8 mouse cellular contexts compared by ENCODE assay signal in genomic region chr7:27654607-27655276, GRCm38 (mm10). TPM values are rescaled to one million over a fixed set of nuclear protein-coding genes. Genes with fewer than 3 reads are reported as not detected.
DNase-seq lines count a peak whose midpoint lies in the region; ATAC-seq and TF ChIP-seq lines count a peak whose summit lies in the region.

No protein-coding gene starts in this region.

- peak; percentile 54 for TF ChIP-seq CTCF in ES-Bruce4 (IDR thresholded peaks at IDR 0.05; ENCODE audit: low read depth, low read length)
- TF ChIP-seq CTCF in small intestine, adult 2 months (IDR thresholded peaks at IDR 0.05; ENCODE audit: extremely low read depth, insufficient read length, insufficient replicate concordance, low read depth, low read length): peak; percentile 69; the same call in 1 of the 2 replicates

- TF ChIP-seq POLR2A in ES-Bruce4 (IDR thresholded peaks at IDR 0.05; ENCODE audit: insufficient read depth, low read length): no peak
- TF ChIP-seq POLR2A in small intestine, adult 2 months (IDR thresholded peaks at IDR 0.05; ENCODE audit: low read depth, low read length): no peak

- H3K9me3 ChIP-seq in ES-Bruce4 (replicated peaks; ENCODE audit: control insufficient read depth, insufficient read depth, low read length, poor library complexity, severe bottlenecking): no peaks in the 10 kb centered on the region

- H3K27me3 ChIP-seq in ES-Bruce4 (ENCODE audit: control insufficient read depth, insufficient read depth, low read length, poor library complexity, severe bottlenecking): 0 out of 2 replicates have a peak, but pooled peaks cover 3% of the 10 kb centered on the region
- peaks cover 22% of the 10 kb centered on the region for H3K27me3 ChIP-seq in small intestine, adult 2 months (ENCODE audit: control insufficient read depth, insufficient read depth, low read length)

- no peak for TF ChIP-seq EP300 in ES-Bruce4 (IDR thresholded peaks at IDR 0.05; ENCODE audit: insufficient read depth, low read depth, low read length)

- WGBS in small intestine, adult 2 months: 58% methylated on average over 20 of the region's 20 CpGs

- no peak overlapping the region for H3K9ac ChIP-seq in ES-Bruce4 (ENCODE audit: low read depth, poor library complexity, severe bottlenecking)

- 0 out of 2 replicates have a peak, but pooled peaks have one; percentile 63 for ATAC-seq in erythroblast, adult 5-6 weeks (replicated peaks; ENCODE audit: low FRiP score, poor library complexity, severe bottlenecking)

- no peaks in the 10 kb centered on the region for H3K36me3 ChIP-seq in ES-Bruce4 (ENCODE audit: control insufficient read depth, insufficient read depth, low read length, poor library complexity, severe bottlenecking)
- no peaks in the 10 kb centered on the region for H3K36me3 ChIP-seq in small intestine, adult 2 months (ENCODE audit: control insufficient read depth, insufficient read depth, low read length)

- peak; percentile 29 for DNase-seq in adrenal gland, adult 2 months
- DNase-seq in adrenal gland, adult 8-10 months: no peak
- peak; percentile 76 for DNase-seq in layer of hippocampus, adult 11-12 months (ENCODE audit: low spot score)
- peak; percentile 34 for DNase-seq in lung, postnatal 14 days
- no peak for DNase-seq in urinary bladder, postnatal 4 days (ENCODE audit: low spot score in 2 of 2)

- H3K27ac ChIP-seq in ES-Bruce4 (ENCODE audit: insufficient read depth, low read length): no peak overlapping the region
- no peak overlapping the region for H3K27ac ChIP-seq in small intestine, adult 2 months (ENCODE audit: insufficient read depth, low read depth, low read length)

- no peaks in the 10 kb centered on the region for H3K4me1 ChIP-seq in ES-Bruce4 (ENCODE audit: control insufficient read depth, insufficient read depth, low read length)
- no peaks in the 10 kb centered on the region; the same call in 1 of the 2 replicates for H3K4me1 ChIP-seq in small intestine, adult 2 months (ENCODE audit: control insufficient read depth, insufficient read depth, insufficient read length, low read length)

- no peak overlapping the region for H3K4me3 ChIP-seq in ES-Bruce4 (ENCODE audit: low read depth, low read length)
- no peak overlapping the region for H3K4me3 ChIP-seq in small intestine, adult 2 months (ENCODE audit: low read depth, low read length)

RNA-seq across cellular contexts. Expression of gene Ttc9b, which starts 1.0 kb away (rescaled TPM):
- total RNA-seq in adrenal gland, adult 2 months (2021): not detected
- 0.06 and 0.48 TPM in 2 replicates for polyA plus RNA-seq in adrenal gland, adult 2 months (2012; rRNA removed)
- total RNA-seq in adrenal gland, adult 8-10 months (2022): not detected
- polyA plus RNA-seq in ES-Bruce4 (2011; ENCODE audit: insufficient read depth, insufficient read length, low read depth, missing spikeins): 0.65 TPM in 1 of 2 replicates, not detected in the other
- not detected in 2 replicates for total RNA-seq in erythroblast, adult 5-6 weeks (2015; ENCODE audit: low replicate concordance)
- total RNA-seq in erythroblast, adult 5-6 weeks (2017; ENCODE audit: low replicate concordance): not detected in 2 replicates
- 0.15 and 0.22 TPM in 2 replicates for polyA plus RNA-seq in small intestine, adult 2 months (2012; rRNA removed)

RNA-seq across cellular contexts. Expression of gene Map3k10, which starts 19.7 kb away (rescaled TPM):
- total RNA-seq in adrenal gland, adult 2 months (2021): 10 to 100 TPM; 21.9 to 35.1 TPM
- polyA plus RNA-seq in adrenal gland, adult 2 months (2012; rRNA removed): 65.4 and 93.7 TPM in 2 replicates
- 10 to 100 TPM; 28.7 to 36.3 (median 34.4) TPM for total RNA-seq in adrenal gland, adult 8-10 months (2022)
- polyA plus RNA-seq in ES-Bruce4 (2011; ENCODE audit: insufficient read depth, insufficient read length, low read depth, missing spikeins): 13.5 and 16.5 TPM in 2 replicates
- 1.0 TPM in 1 of 2 replicates, not detected in the other for total RNA-seq in erythroblast, adult 5-6 weeks (2015; ENCODE audit: low replicate concordance)
- 0.77 and 0.98 TPM in 2 replicates for total RNA-seq in erythroblast, adult 5-6 weeks (2017; ENCODE audit: low replicate concordance)
- 11.1 and 16.8 TPM in 2 replicates for polyA plus RNA-seq in small intestine, adult 2 months (2012; rRNA removed)

RNA-seq across cellular contexts. Expression of gene Zfp607b, which starts 34.4 kb away (rescaled TPM):
- 1 to 10 TPM in 1 of 2 experiments, under 1 TPM in 1; 0.81 to 1.7 TPM for total RNA-seq in adrenal gland, adult 2 months (2021)
- 0.10 and 0.31 TPM in 2 replicates for polyA plus RNA-seq in adrenal gland, adult 2 months (2012; rRNA removed)
- total RNA-seq in adrenal gland, adult 8-10 months (2022): 1 to 10 TPM; 2.0 to 4.9 (median 2.9) TPM
- polyA plus RNA-seq in ES-Bruce4 (2011; ENCODE audit: insufficient read depth, insufficient read length, low read depth, missing spikeins): 1.6 and 1.8 TPM in 2 replicates
- total RNA-seq in erythroblast, adult 5-6 weeks (2015; ENCODE audit: low replicate concordance): not detected in 2 replicates
- total RNA-seq in erythroblast, adult 5-6 weeks (2017; ENCODE audit: low replicate concordance): 0.28 TPM in 1 of 2 replicates, not detected in the other
- polyA plus RNA-seq in small intestine, adult 2 months (2012; rRNA removed): 0.06 and 0.56 TPM in 2 replicates

Comparison
In these comparisons a context has a peak if more than half of its experiments do, and no peak if none do; other contexts are left out.
1. DNase-seq: peak in adrenal gland, adult 2 months (single experiment), layer of hippocampus, adult 11-12 months (single experiment) and lung, postnatal 14 days (single experiment); none in adrenal gland, adult 8-10 months (single experiment) and urinary bladder, postnatal 4 days (0 of 2).
2. RNA of gene Map3k10, which starts 19.7 kb away (total RNA-seq): 28.7 to 36.3 TPM in adrenal gland, adult 8-10 months and 21.9 to 35.1 TPM in adrenal gland, adult 2 months; 0.77 to 1.0 TPM in erythroblast, adult 5-6 weeks; every median in the first group is over 10 times any median in the second.